Mouse (Mus musculus) cortical plate, adult 2 months (tissue): ENCODE measurements at regions not wholly inside any gene's neighbourhood (a gene's known extent, or its start where the extent isn't known, plus 50 kb on each side); places are given as distances from the start of the nearest gene placed in this dataset.

Source experiments
- H3K27ac ChIP-seq: fragments of 200-500 bp; 2 replicates; pipeline ENCODE4 v1.5.1; 2012; ENCODE audit warnings: low read length, control low read depth, inconsistent platforms; ENCODE audit not compliant: insufficient read depth
- H3K4me1 ChIP-seq: fragments of 200-500 bp; 2 replicates; pipeline ENCODE4 v1.6.1; 2011; ENCODE audit warnings: low read length; ENCODE audit not compliant: control insufficient read depth, insufficient read depth
- H3K4me3 ChIP-seq: fragments of 200-500 bp; 2 replicates; pipeline ENCODE4 v1.5.1; 2011; ENCODE audit warnings: mild to moderate bottlenecking, low read length, control low read depth; ENCODE audit not compliant: insufficient read depth
- CTCF ChIP-seq: fragments of 200-500 bp; IDR thresholded peaks from 2 replicates; pipeline ENCODE4 v1.5.1; 2011; ENCODE audit warnings: mild to moderate bottlenecking, control low read depth, low read length; ENCODE audit not compliant: insufficient read depth; ENCODE audit errors: extremely low read depth
- POLR2A ChIP-seq: fragments of 200-500 bp; IDR thresholded peaks from 2 replicates; pipeline ENCODE4 v1.6.1; 2011; ENCODE audit warnings: mild to moderate bottlenecking, low read length, control low read depth; ENCODE audit not compliant: insufficient read depth; ENCODE audit errors: extremely low read depth

GRCm38 (mm10) chr15:56865035-56865804 is 612.2 kb downstream of the Slc22a22 start:
- no peak for TF ChIP-seq CTCF
- TF ChIP-seq POLR2A, result no peak
- H3K27ac ChIP-seq, result no peak overlapping the region

GRCm38 (mm10) chr15:56858627-56859334 is 618.6 kb downstream of the Slc22a22 start:
- TF ChIP-seq CTCF (no peak), POLR2A (no peak)
- H3K4me1 ChIP-seq, result no peaks in the 10 kb centered on the region
- H3K27ac ChIP-seq, result no peak overlapping the region
- no peak overlapping the region for H3K4me3 ChIP-seq

More at GRCm38 (mm10) chr15:56865035-56865804, 612.2 kb downstream of the Slc22a22 start:
- H3K4me1 ChIP-seq, result no peaks in the 10 kb centered on the region
- H3K4me3 ChIP-seq, result no peak overlapping the region

- no peak overlapping the region for H3K4me3 ChIP-seq
- no peak overlapping the region for H3K27ac ChIP-seq
- no peak for TF ChIP-seq POLR2A
- TF ChIP-seq CTCF, result no peak
- H3K4me1 ChIP-seq, result no peaks in the 10 kb centered on the region
These were observed 619.3 kb downstream of the Slc22a22 start for GRCm38 (mm10) chr15:56858134-56858533.

- TF ChIP-seq CTCF (peak; percentile 59), POLR2A (no peak)
- H3K4me3 ChIP-seq, result no peak overlapping the region
- no peaks in the 10 kb centered on the region for H3K4me1 ChIP-seq
- no peak overlapping the region for H3K27ac ChIP-seq
These were observed 621.4 kb downstream of the Slc22a22 start for GRCm38 (mm10) chr15:56856057-56856456.

GRCm38 (mm10) chr15:56853106-56853505 is 624.3 kb downstream of the Slc22a22 start:
- Histone ChIP-seq H3K4me1 (no peaks in the 10 kb centered on the region), H3K4me3 (no peak overlapping the region), H3K27ac (no peak overlapping the region)
- TF ChIP-seq POLR2A (no peak), CTCF (no peak)

GRCm38 (mm10) chr15:56847469-56848128 is 629.8 kb downstream of the Slc22a22 start:
- TF ChIP-seq CTCF, result no peak
- TF ChIP-seq POLR2A, result no peak
- Histone ChIP-seq H3K4me1 (no peaks in the 10 kb centered on the region), H3K27ac (no peak overlapping the region), H3K4me3 (no peak overlapping the region)

GRCm38 (mm10) chr15:56844574-56844973 is 632.9 kb downstream of the Slc22a22 start:
- no peak for TF ChIP-seq CTCF
- TF ChIP-seq POLR2A, result no peak
- H3K4me3 ChIP-seq, result no peak overlapping the region
- H3K27ac ChIP-seq, result no peak overlapping the region
- H3K4me1 ChIP-seq, result no peaks in the 10 kb centered on the region

- no peak overlapping the region for H3K27ac ChIP-seq
- no peaks in the 10 kb centered on the region for H3K4me1 ChIP-seq
- H3K4me3 ChIP-seq, result no peak overlapping the region
- TF ChIP-seq CTCF, result no peak
- TF ChIP-seq POLR2A, result no peak
These were observed 635.9 kb downstream of the Slc22a22 start for GRCm38 (mm10) chr15:56841516-56841915.

- Histone ChIP-seq H3K4me3 (no peak overlapping the region), H3K4me1 (no peaks in the 10 kb centered on the region), H3K27ac (no peak overlapping the region)
- no peak for TF ChIP-seq CTCF
- TF ChIP-seq POLR2A, result no peak
These were observed 640.1 kb downstream of the Slc22a22 start for GRCm38 (mm10) chr15:56837292-56837691.

GRCm38 (mm10) chr15:56834621-56835020 is 642.8 kb downstream of the Slc22a22 start:
- Histone ChIP-seq H3K4me3 (no peak overlapping the region), H3K27ac (no peak overlapping the region), H3K4me1 (no peaks in the 10 kb centered on the region)
- TF ChIP-seq POLR2A (no peak), CTCF (no peak)
